Mouse (Mus musculus) right cerebral cortex, adult 2 months (tissue): Measurements from ENCODE around the gene Plekha5.

Experiments
- DNase-seq, 2 experiments: peaks; one replicate each; pipeline ENCODE4 v3.0.0; 2021 to 2022; ENCODE audit warnings: low spot score in 2 of 2

The Plekha5 gene

DNA sequence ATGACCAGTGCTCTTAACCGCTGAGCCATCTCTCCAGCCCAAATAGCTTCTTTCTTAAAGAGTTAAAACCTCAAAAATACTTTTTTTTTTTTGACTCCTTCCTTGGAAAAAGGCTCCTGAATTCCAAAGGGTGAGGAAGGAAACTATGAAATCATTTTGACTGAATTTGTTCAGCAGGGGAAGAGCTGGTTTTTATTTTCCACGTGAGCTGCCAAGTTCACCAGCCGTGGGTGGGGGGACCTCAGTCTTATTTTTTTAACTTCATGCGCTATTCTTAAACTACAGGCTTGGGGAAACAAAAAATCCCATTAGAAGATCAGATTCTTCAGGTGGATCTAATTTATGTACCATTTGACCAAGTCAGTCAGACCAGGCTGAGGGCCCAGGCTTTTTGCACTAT, 187.4 kb downstream of the Plekha5 start:
- no peak for DNase-seq

DNA sequence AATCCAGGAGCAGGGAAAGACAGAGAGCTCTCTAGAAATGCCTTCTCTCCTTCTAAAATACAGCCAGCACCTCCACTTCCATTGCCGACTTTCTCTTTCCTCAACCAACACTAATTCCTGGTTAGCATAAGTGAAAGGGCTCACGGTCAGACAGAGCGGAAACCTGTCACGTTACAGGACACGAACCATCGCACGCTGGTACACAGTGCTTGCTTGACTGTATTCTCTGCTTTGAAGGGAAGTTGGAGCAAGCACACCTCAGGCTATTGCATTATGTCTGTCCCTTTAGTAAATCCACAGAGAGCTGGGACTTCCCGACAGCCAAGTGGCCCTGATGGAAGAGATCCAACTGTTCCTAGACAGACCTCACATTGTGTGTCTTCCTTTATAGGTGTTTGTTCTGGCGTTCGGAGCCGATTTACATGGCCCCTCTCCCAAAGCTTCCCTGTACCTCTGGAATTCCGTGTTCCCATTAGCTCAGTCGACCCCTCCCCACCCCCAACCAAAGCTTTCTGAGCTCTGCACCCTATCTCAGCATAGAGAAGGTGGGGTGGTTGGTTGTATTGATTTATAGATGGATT, 188.1 kb downstream of the Plekha5 start:
- no peak for DNase-seq

DNA sequence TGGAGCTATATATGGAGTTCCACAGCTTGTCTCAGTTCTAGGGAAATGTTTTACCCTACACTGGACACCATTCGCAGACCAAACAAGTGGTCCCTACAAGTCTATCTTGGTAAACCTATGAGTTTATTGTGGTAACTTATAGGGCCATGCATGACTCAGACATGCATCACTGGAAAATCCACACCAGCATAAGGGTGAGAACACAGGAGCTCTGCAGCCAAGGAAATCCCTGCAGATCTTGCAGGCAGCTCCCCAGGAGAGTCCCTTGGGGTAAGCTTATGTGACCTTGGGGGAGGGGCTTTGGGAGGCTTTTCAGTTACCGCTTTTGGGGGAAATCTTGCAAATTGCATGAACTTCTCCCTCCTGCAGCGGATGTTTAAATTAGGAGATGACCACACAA, 190.0 kb downstream of the Plekha5 start:
- DNase-seq = no peak

- DNase-seq = no peak
Observed at GRCm38 (mm10) chr6:140614711-140615110, 190.9 kb downstream of the Plekha5 start.

DNA sequence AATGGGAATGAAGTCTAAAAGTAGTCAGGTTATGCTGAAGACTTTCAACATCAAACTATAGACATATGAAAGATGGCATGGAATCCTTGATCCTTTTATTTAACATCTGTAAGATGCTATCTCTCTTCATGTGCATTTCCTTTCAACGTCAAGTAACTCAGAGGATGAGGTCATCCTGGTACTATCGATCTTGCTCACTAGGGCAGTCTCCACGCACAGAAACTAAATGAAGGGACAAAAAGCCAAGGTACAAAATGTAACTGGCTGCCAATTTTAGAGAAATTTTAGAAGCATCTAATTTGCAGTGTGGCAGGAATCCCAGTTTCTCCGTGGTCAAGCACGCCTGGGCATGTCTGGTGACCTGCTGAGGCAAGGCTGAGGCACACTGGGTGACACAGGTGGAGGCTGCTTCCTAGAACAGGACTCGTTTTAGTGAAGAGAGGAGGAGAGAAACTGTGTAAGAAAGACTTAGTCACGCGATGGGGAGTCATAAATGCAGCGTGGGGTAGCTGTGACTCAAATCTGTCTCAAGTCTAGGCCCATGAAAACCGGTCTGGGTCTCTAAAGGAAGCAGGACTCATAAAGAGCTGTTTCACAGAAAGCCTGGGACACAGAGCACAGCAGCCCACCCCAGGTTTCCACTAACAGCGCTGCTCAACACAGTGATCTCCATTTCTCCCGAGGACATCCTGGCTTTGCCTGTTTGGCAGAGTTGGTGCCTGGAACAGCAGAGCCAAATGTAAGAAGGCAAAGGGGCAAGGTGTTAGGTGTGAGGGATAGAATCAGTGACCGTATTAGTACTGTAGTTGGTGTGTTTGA, 196.9 kb downstream of the Plekha5 start:
- DNase-seq = no peak

DNA sequence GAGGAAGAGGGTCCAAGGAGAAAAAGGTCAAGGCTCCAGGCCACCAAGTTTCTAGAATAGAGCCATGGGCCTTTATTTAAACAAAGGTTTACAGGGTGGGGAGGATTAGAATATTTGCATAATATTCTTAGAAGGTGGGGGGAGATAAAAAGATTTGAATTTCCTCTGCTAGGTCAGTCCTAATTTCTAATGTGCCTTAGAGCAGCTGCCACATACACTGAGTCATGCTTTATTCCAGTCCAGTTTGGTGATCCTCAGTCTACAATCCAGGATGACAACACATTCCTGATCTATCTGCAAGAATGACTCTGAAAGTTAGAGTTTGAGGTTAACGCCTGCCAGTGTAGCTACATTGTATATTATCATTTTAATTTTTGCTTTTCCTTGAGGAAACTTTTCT, 197.8 kb downstream of the Plekha5 start:
- DNase-seq = no peak

- DNase-seq = no peak
Observed at GRCm38 (mm10) chr6:140622391-140623225, 198.8 kb downstream of the Plekha5 start, which contains the start of gene Aebp2. Aebp2 (plus strand) TSS chr6:140622663.

- DNase-seq = peak; percentile 89 to 90
Observed at GRCm38 (mm10) chr6:140623226-140624095, 199.6 kb downstream of the Plekha5 start.

DNA sequence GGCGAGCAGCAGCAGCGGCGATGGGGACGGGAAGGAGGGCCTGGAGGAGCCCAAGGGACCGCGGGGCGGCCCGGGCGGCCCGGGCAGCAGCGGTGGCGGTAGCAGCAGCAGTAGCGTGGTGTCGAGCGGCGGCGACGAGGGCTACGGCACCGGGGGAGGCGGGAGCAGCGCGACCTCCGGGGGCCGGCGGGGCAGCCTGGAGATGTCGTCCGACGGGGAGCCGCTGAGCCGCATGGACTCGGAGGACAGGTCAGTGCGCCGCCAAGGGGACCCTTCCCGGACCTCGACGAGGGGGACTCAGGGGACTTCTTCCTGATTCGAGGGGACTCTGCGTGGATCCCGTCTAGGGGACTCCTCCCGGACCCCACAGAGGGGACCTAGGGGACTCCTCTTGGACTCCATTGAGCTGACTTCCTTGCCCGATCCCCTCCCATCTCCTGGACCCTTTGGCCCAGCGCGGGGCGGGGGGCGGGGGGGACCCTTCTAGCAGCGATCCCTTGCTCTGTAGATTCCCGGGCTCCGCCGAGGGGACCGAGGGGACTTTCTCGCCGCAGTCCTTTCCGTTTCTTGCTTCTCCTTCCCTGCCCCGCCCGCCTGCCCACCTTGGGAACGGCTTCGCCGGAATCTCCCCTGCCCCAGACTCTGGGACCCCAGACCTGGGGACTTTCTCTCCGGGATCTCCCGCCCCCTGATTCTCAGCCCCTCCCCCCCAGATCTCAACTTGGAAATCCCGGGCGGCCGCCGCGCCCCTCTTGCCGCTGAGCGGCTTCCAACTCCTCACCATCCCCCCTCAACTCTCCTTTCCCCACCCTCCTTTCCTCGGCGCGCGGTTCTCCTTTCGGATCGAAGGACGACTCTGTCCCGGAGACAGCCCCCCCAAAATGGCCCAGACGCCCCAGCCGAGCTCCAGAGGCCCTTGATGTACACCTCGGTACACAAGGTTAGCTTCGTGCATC, 200.5 kb downstream of the Plekha5 start:
- DNase-seq = peak in 1 of 2 experiments; percentile 34

GRCm38 (mm10) chr6:140629176-140629859, 205.5 kb downstream of the Plekha5 start:
- no peak for DNase-seq

DNA sequence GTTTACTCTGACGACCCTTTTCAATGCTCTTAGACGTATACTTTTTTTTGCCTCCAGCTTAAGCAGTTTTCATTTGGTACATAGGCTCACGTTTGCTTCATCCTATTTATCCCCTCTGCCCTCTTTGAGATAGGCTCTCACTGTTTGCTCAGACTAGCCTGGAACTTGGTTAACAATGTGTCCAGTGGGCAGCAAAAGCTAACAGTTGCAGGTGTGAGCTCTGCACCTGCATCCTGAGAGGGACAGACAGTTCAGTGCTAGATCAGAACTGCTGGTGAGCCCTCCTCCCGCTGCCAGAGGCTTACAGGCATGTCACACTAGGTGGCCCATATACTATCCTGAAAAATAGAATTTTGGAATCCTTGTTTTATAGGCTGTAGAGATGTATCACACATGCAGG, 206.5 kb downstream of the Plekha5 start:
- DNase-seq = no peak

GRCm38 (mm10) chr6:140633616-140634015, 209.8 kb downstream of the Plekha5 start:
- no peak for DNase-seq

DNA sequence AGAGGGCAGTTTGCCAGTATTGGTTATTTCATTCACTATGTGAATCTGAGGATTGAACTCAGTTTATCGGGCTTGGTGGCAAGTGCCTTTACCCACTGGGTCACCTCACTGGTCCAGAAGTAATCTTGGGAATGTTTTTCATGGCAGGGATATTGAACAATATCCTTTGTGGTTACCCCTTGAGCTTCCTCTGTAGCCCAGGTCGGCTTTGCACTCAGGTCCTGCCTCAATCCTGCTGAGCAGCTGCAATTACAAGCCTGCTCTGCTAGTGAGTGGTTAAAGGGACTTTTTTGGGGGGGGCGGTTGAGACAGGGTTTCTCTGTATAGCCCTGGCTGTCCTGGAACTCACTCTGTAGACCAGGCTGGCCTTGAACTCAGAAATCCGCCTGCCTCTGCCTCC, 212.4 kb downstream of the Plekha5 start:
- DNase-seq = no peak

GRCm38 (mm10) chr6:140642010-140642409, 218.2 kb downstream of the Plekha5 start:
- no peak for DNase-seq

DNA sequence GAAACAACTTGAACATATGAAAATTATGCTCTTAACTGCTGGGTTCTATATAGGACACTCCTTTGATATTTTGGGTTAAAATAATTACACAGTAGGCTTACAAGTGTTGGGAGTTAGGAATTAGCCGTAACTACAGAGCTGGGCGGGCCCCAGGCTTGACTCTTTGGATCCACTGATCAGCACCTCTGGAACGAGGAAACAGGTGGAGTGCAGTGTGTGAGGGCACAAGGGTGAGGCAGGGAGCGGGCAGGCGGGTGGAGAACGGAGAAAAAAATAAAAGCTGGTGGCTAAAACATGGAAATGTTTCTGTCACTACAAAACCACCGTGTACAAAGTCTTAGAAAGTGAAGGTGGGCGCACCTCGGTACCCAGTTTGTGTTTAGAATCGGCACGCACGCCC, 218.8 kb downstream of the Plekha5 start:
- DNase-seq = no peak

GRCm38 (mm10) chr6:140645931-140646330, 222.1 kb downstream of the Plekha5 start:
- DNase-seq = no peak
